Mouse (Mus musculus) embryonic fibroblast, embryonic 13.5 days (primary cell): ENCODE data around the gene Pde4d.
"Not testable (repeated sequence)": the region's sequence is repeated elsewhere in the genome, so short reads cannot be mapped to it uniquely, and the experiment has no call there.

ENCODE experiments used
- CTCF ChIP-seq: IDR thresholded peaks from 2 replicates; pipeline ENCODE4 v1.5.1; 2011; ENCODE audit warnings: mild to moderate bottlenecking, control low read depth, low read length, moderate library complexity, borderline replicate concordance; ENCODE audit not compliant: insufficient read depth
- POLR2A ChIP-seq: IDR thresholded peaks from 2 replicates; pipeline ENCODE4 v1.6.1; 2011; ENCODE audit warnings: low read depth, mild to moderate bottlenecking, control low read depth, low read length, moderate library complexity

DNA sequence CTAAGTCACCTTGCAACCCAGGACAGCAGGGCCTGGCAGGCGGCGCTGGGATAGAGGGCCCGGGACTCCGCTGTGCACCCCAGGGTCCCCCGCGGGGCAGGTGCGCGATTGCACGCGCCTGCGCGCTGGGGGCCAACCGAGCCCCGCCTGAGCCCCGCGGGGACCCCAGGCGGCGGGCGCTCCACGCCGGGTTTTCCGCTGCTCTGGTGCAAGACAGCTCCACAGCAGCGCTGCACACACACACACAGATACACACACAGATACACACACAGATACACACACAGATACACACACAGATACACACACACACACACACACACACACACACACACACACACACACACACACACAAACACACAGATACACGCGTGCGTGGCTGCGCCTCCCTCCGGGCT is 1452.7 kb downstream of the Pde4d start:
- not testable (repeated sequence) for TF ChIP-seq CTCF, POLR2A
